Mouse (Mus musculus): ENCODE data around the gene Olfr1000.
A peak's percentile ranks its signal among the peaks of the same experiment; 100 is the strongest.
"Not testable (repeated sequence)": the region's sequence is repeated elsewhere in the genome, so short reads cannot be mapped to it uniquely, and the experiment has no call there.

The Olfr1000 gene

DNA sequence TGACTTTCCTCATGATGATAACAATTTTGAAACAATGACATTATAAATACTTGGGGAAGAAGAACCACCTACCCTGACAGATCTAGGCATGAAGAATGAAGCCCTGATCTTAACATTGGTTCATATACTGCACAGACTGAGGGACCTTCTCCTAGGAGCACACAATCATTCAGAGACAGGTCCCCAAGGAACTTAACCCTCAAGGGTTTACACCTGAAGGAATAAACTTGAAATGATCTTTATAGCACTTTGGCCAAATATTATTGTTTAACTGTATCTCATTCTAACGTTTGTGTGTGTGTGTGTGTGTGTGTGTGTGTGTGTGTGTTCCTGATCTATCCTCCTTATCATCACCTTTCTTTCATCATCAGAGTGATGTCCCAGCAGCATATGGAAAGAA, at the start of gene Olfr1000:
Gene Olfr1000 (minus strand): TSS at position 101 of the 400 bp plus-strand sequence.
- DNase-seq (ENCODE audit: low read depth) = no peak

DNA sequence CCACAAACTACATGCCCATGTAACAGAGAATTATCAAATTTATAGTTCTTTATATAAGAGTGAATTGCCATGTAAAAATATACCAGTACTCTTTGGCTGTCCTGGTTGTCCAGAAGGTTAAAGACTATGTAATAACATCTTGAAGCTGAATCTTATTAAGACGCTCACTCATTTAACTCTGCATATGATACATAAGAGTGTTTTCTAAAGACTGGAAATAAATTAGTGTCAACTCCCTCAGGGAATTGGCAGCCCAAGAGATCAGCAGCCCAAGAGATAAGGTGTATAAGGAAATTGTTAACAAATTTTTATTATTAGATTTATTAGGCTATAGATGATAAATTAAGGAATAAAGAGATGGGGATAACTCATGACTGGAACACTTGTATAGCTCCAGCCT, 38.9 kb upstream of the Olfr1000 start, which contains the start of gene Olfr1002:
Gene Olfr1002 (minus strand): TSS at position 101 of the 400 bp plus-strand sequence.
- DNase-seq (ENCODE audit: low read depth) = no peak

DNA sequence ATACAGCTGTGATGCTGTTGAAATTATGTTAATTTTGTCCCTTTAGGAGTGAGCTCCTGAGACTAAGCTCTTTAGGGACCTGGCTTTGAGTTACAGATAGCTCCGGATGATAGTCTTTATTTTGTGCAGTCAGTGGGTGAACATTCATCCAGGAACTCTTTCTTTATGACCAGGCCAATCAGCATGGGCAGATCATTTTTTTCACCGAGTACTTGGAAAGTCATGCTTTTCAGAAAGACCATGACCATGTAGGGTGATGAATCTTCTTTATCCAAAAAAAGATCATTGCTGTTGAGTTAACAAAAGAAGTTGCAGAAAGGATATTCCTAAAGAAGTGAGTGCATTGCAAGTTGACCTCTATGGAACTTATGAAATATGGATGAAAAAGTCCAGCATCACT, 23.1 kb downstream of the Olfr1000 start, which contains the start of gene Olfr998:
Gene Olfr998 (plus strand): TSS at position 301 of the 400 bp plus-strand sequence.
- DNase-seq (ENCODE audit: low read depth) = not testable (repeated sequence)

DNA sequence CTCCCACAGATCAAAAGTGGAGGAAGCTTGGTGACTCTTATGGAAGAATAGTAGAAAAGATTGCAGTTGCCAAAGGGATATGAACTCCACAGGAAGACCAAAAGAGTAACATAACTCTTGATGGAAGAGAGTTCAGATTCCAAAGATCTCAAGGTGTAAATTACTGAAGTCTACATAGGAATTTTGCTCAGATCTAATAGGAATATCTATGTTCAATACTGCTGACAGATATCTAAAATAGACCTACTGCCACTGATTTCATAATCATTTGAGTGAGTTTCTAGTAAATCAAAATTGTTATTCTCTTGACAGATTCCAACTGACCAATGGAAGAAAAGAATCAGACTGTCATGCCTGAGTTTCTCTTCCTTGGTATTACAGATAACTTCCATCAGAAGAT, 32.8 kb downstream of the Olfr1000 start, which contains the start of gene Olfr996:
Gene Olfr996 (plus strand): TSS at position 301 of the 400 bp plus-strand sequence.
- no peak for DNase-seq (ENCODE audit: low read depth)

GRCm38 (mm10) chr2:85561187-85561586, 50.5 kb downstream of the Olfr1000 start:
- DNase-seq (ENCODE audit: low read depth) = peak; percentile 8

DNA sequence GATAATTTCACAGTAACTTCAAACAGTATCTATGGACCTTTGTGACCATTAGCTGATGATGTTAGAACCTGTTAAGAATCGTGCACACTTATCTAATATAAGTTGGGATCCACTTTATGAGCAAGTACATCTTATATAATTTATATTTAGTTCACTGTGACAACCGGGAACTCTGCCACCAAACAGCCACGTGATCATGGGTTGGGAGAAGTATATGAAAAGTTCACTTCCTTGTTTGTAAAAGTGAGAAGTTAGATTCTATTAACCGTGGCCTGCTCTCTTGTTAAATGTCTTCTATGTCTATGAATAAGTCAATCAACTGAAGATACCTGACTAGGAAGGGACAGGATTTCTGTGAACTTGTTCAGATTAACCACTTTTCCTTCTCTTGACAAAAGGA, 51.5 kb downstream of the Olfr1000 start:
- no peak for DNase-seq (ENCODE audit: low read depth)

All from c-Kit-positive CD71-negative TER-119-negative erythroid progenitor cells, embryonic 14.5 days (primary cell).